ENCODE assay signal across 8 mouse cellular contexts in the genomic region with DNA sequence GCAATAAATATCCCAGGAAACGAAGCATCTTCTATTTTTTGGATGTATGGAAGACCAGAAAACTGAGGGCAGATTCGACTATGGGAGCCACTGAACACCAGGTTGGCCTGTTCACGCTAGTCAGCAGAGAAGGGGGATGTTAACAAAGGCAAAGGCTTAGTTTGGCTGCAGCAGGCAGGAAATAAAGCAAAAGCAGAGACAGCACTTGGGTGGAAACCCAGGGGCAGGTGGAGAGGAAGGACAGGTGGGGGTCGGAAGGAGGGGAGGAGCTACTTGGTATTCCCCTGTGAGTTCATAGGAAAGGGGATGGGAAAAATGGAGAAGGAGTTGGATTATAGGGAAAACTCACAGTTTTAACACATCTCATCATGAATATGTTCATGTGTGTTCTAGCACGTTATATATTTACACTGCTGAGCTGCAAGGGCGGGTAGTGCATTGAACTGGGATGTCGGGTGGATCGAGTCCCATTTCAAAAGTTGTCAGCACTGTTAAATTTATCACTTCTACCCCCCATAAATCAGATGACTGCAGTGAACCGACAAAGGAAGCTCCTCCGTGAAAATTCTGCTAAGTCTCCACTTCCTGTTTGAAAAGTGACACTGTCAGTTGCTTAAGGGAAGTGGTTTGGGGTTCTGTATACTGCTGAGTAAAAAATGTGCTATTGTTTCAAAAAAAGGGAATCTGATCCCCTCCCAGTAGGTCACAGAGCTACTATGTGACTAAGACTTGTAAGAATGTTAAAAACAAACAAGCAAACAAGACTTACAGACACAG. TPM values are rescaled to one million over a fixed set of nuclear protein-coding genes. Genes with fewer than 3 reads are reported as not detected.
DNase-seq lines count a peak whose midpoint lies in the region; ATAC-seq and TF ChIP-seq lines count a peak whose summit lies in the region.
"Had no signal": no experiment of that assay in that cellular context is flagged by ENCODE, and none has a peak within 500 bp of the region (broad histone marks: within the 10 kb centered on the region; RNA-seq: fewer than 3 reads in every experiment).

No protein-coding gene starts in this region.

- no peak overlapping the region for H3K9ac ChIP-seq in liver, embryonic 14.5 days (replicated peaks)

- no peak for TF ChIP-seq CTCF in spleen, adult 2 months (IDR thresholded peaks at IDR 0.05; ENCODE audit: extremely low read depth, insufficient read depth, insufficient read length, insufficient replicate concordance)
- no peak for TF ChIP-seq CTCF in liver, embryonic 14.5 days (IDR thresholded peaks at IDR 0.05; ENCODE audit: low read depth)

- 8% methylated on average over 10 of the region's 10 CpGs for WGBS in spleen, adult 2 months
- WGBS in liver, embryonic 14.5 days (ENCODE audit: insufficient replicate concordance): 14% methylated on average over 10 of the region's 10 CpGs

- no peak for ATAC-seq in liver, embryonic 14.5 days (ENCODE audit: insufficient read depth)

- TF ChIP-seq EP300 in liver, embryonic 14.5 days (IDR thresholded peaks at IDR 0.05; ENCODE audit: low read depth): peak; percentile 26; the same call in 1 of the 2 replicates

- H3K27me3 ChIP-seq in spleen, adult 2 months (ENCODE audit: control insufficient read depth, insufficient read depth, low read length): no peaks in the 10 kb centered on the region
- no peaks in the 10 kb centered on the region for H3K27me3 ChIP-seq in liver, embryonic 14.5 days (ENCODE audit: control insufficient read depth, insufficient read depth, low read length)

- no peak overlapping the region for H3K4me2 ChIP-seq in liver, embryonic 14.5 days (ENCODE audit: low read depth)

- TF ChIP-seq POLR2A in spleen, adult 2 months (IDR thresholded peaks at IDR 0.05; ENCODE audit: low read depth, low read length): no peak

- peak overlapping the region; percentile 42 for H3K4me3 ChIP-seq in spleen, adult 2 months (ENCODE audit: extremely low read depth, insufficient read depth, insufficient read length)
- H3K4me3 ChIP-seq in liver, embryonic 14.5 days (ENCODE audit: insufficient read depth in 1 of 2, low read depth in 2 of 2, low read length in 2 of 2): no peak overlapping the region
- H3K4me3 ChIP-seq: hindbrain, embryonic 10.5 days had no signal

- H3K9me3 ChIP-seq in liver, embryonic 14.5 days (ENCODE audit: control insufficient read depth, low read length): no peaks in the 10 kb centered on the region
- H3K9me3 ChIP-seq: hindbrain, embryonic 10.5 days had no signal

- no peaks in the 10 kb centered on the region for H3K36me3 ChIP-seq in spleen, adult 2 months (ENCODE audit: control insufficient read depth, insufficient read depth, low read length)
- H3K36me3 ChIP-seq in liver, embryonic 14.5 days (replicated peaks; ENCODE audit: control insufficient read depth, insufficient read depth, low read depth): no peaks in the 10 kb centered on the region
- H3K36me3 ChIP-seq: hindbrain, embryonic 10.5 days had no signal

- H3K27ac ChIP-seq in spleen, adult 2 months (ENCODE audit: insufficient read depth, low read length): peak overlapping the region; percentile 50; the same call in 1 of the 2 replicates
- H3K27ac ChIP-seq in liver, embryonic 14.5 days: no peak overlapping the region

- peaks cover 12% of the 10 kb centered on the region; the same call in 1 of the 2 replicates for H3K4me1 ChIP-seq in spleen, adult 2 months (ENCODE audit: control insufficient read depth, insufficient read depth, insufficient read length)
- H3K4me1 ChIP-seq in liver, embryonic 14.5 days (replicated peaks; ENCODE audit: control insufficient read depth in 2 of 2, insufficient read depth in 2 of 2, low read length in 1 of 2): peaks cover 18 to 43% of the 10 kb centered on the region in 2 experiments

- peak; percentile 11 to 37 for DNase-seq in spleen, adult 2 months (ENCODE audit: low read depth in 1 of 2, low spot score in 2 of 2)
- DNase-seq in spleen, adult 12 weeks (ENCODE audit: low spot score): no peak
- peak; percentile 19 for DNase-seq in forelimb bud, embryonic 11.5 days (ENCODE audit: low read depth, low spot score)
- DNase-seq in liver, embryonic 14.5 days (ENCODE audit: low read depth in 3 of 3, low spot score in 3 of 3): peak in 1 of 3 experiments; percentile 6
- DNase-seq in thymus, postnatal 4 days: peak; percentile 59
- no peak for DNase-seq in adrenal gland, postnatal 4 days (ENCODE audit: low spot score in 2 of 2)
- DNase-seq in cerebellum, postnatal 14 days: no peak

RNA-seq across cellular contexts. Expression of gene Slc9a9, which starts 21.8 kb away (rescaled TPM):
- 6.1 and 8.3 TPM in 2 replicates for polyA plus RNA-seq in spleen, adult 2 months (2012; rRNA removed)
- polyA plus RNA-seq in liver, embryonic 14.5 days (2012; rRNA removed): 0.90 and 1.1 TPM in 2 replicates
- 1.3 and 1.6 TPM in 2 replicates for polyA plus RNA-seq in liver, embryonic 14.5 days (2014; fragmentation: Nextera tagmentation; extraction: Ambion mirVana)
- 1 to 10 TPM; 3.4 to 4.4 TPM for total RNA-seq in adrenal gland, postnatal 4 days (2021)

Comparison
In these comparisons a context has a peak if more than half of its experiments do, and no peak if none do; other contexts are left out.
1. DNase-seq: peak in spleen, adult 2 months (2 of 2), forelimb bud, embryonic 11.5 days (single experiment) and thymus, postnatal 4 days (single experiment); none in spleen, adult 12 weeks (single experiment), adrenal gland, postnatal 4 days (0 of 2) and cerebellum, postnatal 14 days (0 of 2).